Mouse (Mus musculus): ENCODE results near the gene Lypd6. TPM values are rescaled to one million over a fixed set of nuclear protein-coding genes. Genes with fewer than 3 reads are reported as not detected.

Lypd6 gene
- polyA plus RNA-seq, 1 experiment from 2014 or later, result 0.13 TPM

DNA sequence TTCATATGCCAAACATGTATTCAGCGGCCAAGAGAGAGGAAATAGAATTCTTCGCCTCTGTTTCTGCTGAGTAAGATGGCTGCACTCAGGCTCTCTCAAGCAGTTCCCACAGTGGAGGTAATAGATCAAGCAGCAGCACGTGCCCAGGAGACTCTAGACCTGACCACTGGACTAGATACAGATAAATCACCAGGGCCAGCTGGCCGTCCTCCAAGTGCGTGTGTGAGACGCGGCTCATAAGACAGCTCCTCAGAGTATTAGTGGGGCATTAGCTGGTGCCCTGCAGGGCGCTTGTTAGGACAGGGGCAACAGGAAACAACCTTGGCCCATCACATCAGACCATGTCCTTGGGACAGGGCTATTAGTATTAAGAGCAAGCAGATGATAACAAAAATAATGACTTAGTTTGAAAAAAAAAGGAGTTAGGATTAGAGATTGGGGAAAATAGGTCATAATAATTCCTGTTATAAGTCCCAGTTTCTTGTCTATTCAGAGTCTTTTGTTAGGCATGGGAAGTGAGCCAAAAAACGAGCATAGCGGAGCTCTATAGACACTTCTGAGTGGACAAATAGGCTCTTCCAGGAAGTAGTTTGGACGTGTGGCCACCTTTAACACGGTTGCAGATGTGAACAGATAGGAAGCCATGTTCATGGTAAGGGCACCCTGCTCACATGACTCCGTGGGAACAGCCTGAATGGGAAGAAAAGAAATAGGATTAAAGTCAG, 3.5 kb downstream of the Lypd6 start:
- Histone ChIP-seq H3K4me2 (no peak overlapping the region), H3K9ac (no peak overlapping the region), H3K4me3 (replicated peaks) (no peak overlapping the region), H3K9me3 (replicated peaks) (no peaks in the 10 kb centered on the region), H3K27ac (replicated peaks) (no peak overlapping the region), H3K36me3 (replicated peaks) (no peaks in the 10 kb centered on the region), H3K4me1 (replicated peaks) (no peaks in the 10 kb centered on the region), H3K27me3 (peaks cover 37% of the 10 kb centered on the region)
- WGBS (ENCODE audit: insufficient replicate concordance), result 56% methylated on average over 13 of the region's 13 CpGs
- no peak for ATAC-seq (ENCODE audit: insufficient read depth)

DNA sequence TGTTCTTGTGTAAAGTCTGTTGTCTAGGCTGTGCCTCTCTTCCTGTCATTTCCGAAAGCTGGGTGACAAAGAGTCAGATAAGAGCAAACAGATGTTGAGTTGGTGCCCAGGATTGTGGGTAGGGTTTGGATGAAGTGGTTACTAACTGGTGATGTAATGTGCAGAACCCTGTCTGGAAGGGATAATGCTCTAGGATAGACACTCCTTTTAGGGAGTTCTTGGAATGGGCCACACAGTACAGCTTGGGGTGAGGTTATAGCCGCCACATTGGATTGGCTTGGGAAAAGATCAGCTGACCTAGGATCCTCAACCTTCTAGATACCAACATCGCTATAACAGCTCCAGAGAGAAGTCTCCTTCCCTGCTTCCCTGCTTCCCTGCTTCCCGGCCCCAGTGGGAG, 5.9 kb downstream of the Lypd6 start:
- H3K9me3 ChIP-seq (replicated peaks), result no peaks in the 10 kb centered on the region
- no peak overlapping the region for H3K4me3 ChIP-seq (replicated peaks)
- H3K4me2 ChIP-seq, result no peak overlapping the region
- no peak overlapping the region for H3K27ac ChIP-seq (replicated peaks)
- no peak overlapping the region for H3K9ac ChIP-seq
- no peaks in the 10 kb centered on the region for H3K36me3 ChIP-seq (replicated peaks)
- 48% methylated on average over 4 of the region's 4 CpGs for WGBS (ENCODE audit: insufficient replicate concordance)
- H3K27me3 ChIP-seq, result peaks cover 13% of the 10 kb centered on the region
- H3K4me1 ChIP-seq (replicated peaks), result no peaks in the 10 kb centered on the region
- no peak for ATAC-seq (ENCODE audit: insufficient read depth)

DNA sequence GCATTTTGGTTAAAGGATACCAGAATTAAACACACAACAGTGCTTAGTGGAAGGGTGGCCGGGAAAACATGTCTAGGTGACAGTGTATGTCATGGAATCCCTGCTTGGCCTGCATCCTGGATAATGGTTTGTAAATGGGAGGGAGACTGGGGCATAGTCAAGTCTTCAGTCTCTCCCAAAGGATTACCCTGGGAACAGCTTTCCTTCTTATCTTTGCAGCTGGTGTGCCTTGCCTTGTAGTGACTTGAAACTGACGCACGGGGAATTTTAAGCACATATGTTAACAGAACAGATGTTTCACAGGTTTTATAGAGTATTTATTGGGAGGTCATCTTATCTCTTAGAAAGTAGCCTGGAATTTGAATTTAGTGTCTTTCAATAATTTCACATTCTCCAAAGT, 18.5 kb downstream of the Lypd6 start:
- no peaks in the 10 kb centered on the region for H3K36me3 ChIP-seq (replicated peaks)
- 68% methylated on average over 3 of the region's 3 CpGs for WGBS (ENCODE audit: insufficient replicate concordance)

DNA sequence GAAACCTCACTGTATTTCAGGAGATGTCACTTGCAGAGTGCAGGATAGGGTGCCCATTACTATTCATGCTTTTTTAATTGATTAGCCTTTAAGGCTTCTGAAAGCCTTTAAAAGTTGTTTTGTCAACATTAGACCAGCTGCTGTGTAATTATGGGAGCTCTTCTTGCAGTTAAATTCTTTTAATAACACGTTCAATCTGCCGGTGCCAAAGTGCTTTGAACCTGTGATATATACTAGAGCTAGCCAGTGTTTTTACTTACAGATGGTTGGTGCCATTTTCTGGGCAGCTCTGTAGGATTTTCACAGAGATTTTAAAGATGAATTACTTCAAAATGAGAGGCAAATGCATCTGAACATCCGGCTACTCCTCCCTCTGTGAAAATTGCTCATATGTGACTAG, 21.5 kb downstream of the Lypd6 start:
- no peak for ATAC-seq (ENCODE audit: insufficient read depth)
- Histone ChIP-seq H3K36me3 (replicated peaks) (no peaks in the 10 kb centered on the region), H3K4me2 (no peak overlapping the region), H3K4me3 (replicated peaks) (no peak overlapping the region), H3K9ac (no peak overlapping the region), H3K4me1 (replicated peaks) (no peaks in the 10 kb centered on the region), H3K27ac (replicated peaks) (no peak overlapping the region), H3K27me3 (no peaks in the 10 kb centered on the region), H3K9me3 (replicated peaks) (no peaks in the 10 kb centered on the region)
- WGBS (ENCODE audit: insufficient replicate concordance), result 69% methylated on average over 3 of the region's 3 CpGs

More for the DNA sequence above, 18.5 kb downstream of the Lypd6 start:
- ATAC-seq (ENCODE audit: insufficient read depth), result no peak
- no peak overlapping the region for H3K4me3 ChIP-seq (replicated peaks)
- no peak overlapping the region for H3K27ac ChIP-seq (replicated peaks)
- H3K4me2 ChIP-seq, result no peak overlapping the region
- H3K4me1 ChIP-seq (replicated peaks), result no peaks in the 10 kb centered on the region
- H3K27me3 ChIP-seq, result no peaks in the 10 kb centered on the region
- H3K9ac ChIP-seq, result no peak overlapping the region
- no peaks in the 10 kb centered on the region for H3K9me3 ChIP-seq (replicated peaks)

DNA sequence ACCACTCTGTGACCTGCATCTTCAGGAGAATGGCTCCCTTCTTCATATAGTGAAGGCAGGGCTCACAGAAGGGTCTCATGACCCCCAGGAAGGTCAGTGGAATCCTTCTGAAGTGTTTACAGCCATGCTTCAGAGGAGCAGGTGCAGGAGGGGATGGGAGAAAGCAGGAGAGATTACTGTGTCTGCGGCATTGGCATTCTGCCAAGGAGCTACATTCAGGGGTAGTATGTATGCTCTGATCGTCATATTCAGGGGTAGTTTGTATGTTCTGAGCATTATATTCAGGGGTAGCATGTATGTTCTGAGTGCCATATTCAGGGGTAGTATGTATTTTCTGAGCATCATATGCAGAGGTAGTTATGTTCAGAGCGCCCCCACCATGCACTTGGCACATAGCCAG, 30.1 kb downstream of the Lypd6 start:
- no peak overlapping the region for H3K4me3 ChIP-seq (replicated peaks)
- 66% methylated on average over 3 of the region's 3 CpGs for WGBS (ENCODE audit: insufficient replicate concordance)
- no peaks in the 10 kb centered on the region for H3K36me3 ChIP-seq (replicated peaks)
- no peak overlapping the region for H3K9ac ChIP-seq
- no peaks in the 10 kb centered on the region for H3K4me1 ChIP-seq (replicated peaks)
- H3K27me3 ChIP-seq, result no peaks in the 10 kb centered on the region
- no peak overlapping the region for H3K27ac ChIP-seq (replicated peaks)
- no peak for ATAC-seq (ENCODE audit: insufficient read depth)
- no peaks in the 10 kb centered on the region for H3K9me3 ChIP-seq (replicated peaks)
- no peak overlapping the region for H3K4me2 ChIP-seq

DNA sequence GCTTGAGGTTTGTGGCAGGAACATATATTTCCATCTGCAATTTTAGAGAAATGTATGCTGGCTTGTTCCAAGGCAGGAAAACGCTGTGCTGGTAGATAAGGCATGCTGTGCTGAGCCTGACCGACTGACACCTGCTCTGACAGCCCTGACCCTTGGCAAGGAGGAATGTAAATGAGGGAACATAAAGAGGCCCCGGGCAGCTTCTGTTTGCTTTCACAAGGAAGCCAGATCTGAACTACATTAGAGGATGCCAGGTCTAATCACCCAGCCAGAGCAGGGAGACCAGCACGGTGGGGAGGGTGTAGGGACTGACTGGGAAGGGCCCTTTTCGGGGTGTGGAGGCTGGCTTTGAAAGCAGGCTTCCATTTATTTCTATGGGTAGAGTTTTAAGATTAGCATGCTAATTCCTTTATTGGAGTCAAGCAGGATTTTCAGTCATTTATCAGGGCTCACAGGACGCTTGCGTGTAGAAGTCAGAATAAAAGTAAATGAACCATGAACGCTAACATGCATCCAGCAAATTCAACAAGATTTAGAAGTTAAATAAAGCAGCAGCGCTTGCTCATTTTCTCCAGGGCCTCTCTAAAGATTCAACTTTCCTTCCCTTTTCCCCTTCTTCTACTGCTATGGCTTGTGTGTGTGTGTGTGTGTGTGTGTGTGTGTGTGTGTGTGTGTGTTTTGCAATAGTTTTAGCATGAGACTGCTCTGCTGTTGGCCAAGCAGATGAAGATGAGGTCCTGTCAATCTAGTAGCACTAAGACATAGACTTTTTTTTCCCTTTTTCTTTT, 34.3 kb downstream of the Lypd6 start:
- Histone ChIP-seq H3K4me3 (replicated peaks) (no peak overlapping the region), H3K4me1 (replicated peaks) (no peaks in the 10 kb centered on the region), H3K27me3 (no peaks in the 10 kb centered on the region), H3K9ac (no peak overlapping the region), H3K9me3 (replicated peaks) (no peaks in the 10 kb centered on the region), H3K36me3 (replicated peaks) (no peaks in the 10 kb centered on the region), H3K4me2 (no peak overlapping the region), H3K27ac (replicated peaks) (no peak overlapping the region)
- WGBS (ENCODE audit: insufficient replicate concordance), result 23% methylated on average over 9 of the region's 9 CpGs
- no peak for ATAC-seq (ENCODE audit: insufficient read depth)

DNA sequence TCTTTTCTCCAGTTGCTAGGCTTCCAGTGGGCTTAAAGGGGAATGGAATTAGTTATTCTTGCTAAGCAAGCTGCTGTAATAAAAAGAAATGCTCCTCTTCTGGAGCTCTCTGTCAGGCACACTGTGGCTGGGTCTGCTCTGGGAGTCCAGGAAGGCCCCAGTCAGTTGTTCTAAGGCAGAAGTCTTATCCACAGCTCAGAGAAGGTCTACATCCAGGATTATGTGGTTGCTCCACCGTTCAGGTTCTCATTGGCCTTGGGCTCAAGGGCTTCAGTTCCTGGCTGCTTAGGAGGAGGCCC, 34.9 kb downstream of the Lypd6 start:
- Histone ChIP-seq H3K4me3 (replicated peaks) (no peak overlapping the region), H3K9ac (no peak overlapping the region), H3K27me3 (no peaks in the 10 kb centered on the region), H3K36me3 (replicated peaks) (no peaks in the 10 kb centered on the region), H3K9me3 (replicated peaks) (no peaks in the 10 kb centered on the region), H3K27ac (replicated peaks) (no peak overlapping the region), H3K4me2 (no peak overlapping the region), H3K4me1 (replicated peaks) (no peaks in the 10 kb centered on the region)
- no peak for ATAC-seq (ENCODE audit: insufficient read depth)
- 35% methylated on average over 1 of the region's 1 CpGs for WGBS (ENCODE audit: insufficient replicate concordance)

DNA sequence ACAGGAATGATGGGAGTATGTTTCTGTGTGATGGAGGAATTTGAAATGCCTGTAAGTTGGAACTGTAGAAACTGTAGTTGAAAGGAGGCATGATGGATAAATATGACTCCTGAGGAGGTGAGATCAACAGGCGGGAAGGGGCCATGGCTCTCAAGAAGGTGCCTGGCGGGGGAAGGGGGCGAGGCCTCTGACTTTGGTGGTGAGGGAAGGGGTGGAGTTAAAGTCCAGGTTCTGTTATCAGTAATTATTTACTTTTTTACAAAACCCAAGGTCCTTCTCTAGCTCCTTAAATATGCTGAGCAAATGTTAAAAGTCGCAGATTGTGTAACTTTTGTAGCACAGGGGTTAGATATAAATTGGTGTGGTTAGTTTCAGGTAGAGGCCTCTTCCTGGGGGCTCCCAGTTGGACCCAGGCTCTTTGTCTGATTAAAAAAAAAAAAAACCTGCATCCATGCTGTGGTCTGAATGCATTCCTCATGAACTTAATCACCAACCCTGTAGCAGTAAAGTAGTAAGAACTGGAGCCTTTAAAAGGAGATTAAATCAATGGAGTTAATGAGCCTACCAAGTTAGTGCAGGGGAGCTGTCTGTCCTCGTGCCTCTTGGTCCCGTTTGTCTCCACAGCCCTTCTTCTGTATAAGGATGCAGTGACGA, 37.7 kb downstream of the Lypd6 start:
- ATAC-seq (ENCODE audit: insufficient read depth), result no peak
- no peak overlapping the region for H3K27ac ChIP-seq (replicated peaks)

DNA sequence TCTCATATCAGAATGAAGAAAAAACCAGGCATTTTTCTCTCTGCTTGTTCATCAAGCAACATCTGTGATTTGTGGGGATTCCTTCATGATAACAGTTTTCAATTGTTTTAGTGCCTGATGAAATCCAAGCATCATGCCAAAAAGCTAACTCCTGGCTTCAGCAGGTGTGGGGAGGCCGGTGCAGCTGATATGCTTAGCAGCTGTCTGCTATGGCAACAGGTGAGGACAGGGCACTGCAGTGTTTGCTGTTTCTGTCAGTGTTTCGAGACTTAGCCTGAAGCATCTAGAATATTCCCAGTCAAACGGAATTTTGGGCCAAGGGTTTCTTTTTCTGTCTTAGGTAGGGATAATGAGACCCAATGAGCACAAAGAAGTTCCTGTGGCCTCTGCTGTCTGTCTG, 39.4 kb downstream of the Lypd6 start:
- no peak overlapping the region for H3K4me2 ChIP-seq
- H3K27ac ChIP-seq (replicated peaks), result no peak overlapping the region
- H3K9me3 ChIP-seq (replicated peaks), result no peaks in the 10 kb centered on the region
- no peaks in the 10 kb centered on the region for H3K36me3 ChIP-seq (replicated peaks)
- no peaks in the 10 kb centered on the region for H3K27me3 ChIP-seq
- no peak overlapping the region for H3K4me3 ChIP-seq (replicated peaks)
- no peak overlapping the region for H3K9ac ChIP-seq
- WGBS (ENCODE audit: insufficient replicate concordance), result 43% methylated on average over 3 of the region's 3 CpGs
- no peak for ATAC-seq (ENCODE audit: insufficient read depth)
- no peaks in the 10 kb centered on the region for H3K4me1 ChIP-seq (replicated peaks)

More for the DNA sequence above, 37.7 kb downstream of the Lypd6 start:
- Histone ChIP-seq H3K27me3 (no peaks in the 10 kb centered on the region), H3K4me2 (no peak overlapping the region), H3K9ac (no peak overlapping the region), H3K36me3 (replicated peaks) (no peaks in the 10 kb centered on the region), H3K4me3 (replicated peaks) (no peak overlapping the region), H3K9me3 (replicated peaks) (no peaks in the 10 kb centered on the region), H3K4me1 (replicated peaks) (no peaks in the 10 kb centered on the region)
- WGBS (ENCODE audit: insufficient replicate concordance), result 43% methylated on average over 7 of the region's 7 CpGs

DNA sequence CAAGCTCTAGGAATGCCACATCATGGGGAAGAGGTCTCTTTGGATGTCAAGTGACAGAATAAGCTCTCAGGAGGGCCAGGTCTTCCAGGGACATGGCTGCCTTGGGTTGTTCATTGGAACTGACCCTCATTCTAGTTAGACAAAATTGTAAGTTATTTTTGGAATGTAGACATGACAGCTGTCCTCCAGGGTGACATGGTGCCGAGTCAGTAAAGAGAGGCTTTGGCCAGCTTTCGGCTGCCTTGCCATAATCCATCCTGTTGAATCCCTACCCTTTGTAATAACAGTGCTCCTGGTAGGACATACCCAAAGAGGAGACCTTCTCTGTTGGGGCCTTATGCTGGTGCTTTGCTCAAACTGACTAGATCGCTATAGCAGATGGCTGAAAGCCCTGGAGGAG, 39.8 kb downstream of the Lypd6 start:
- no peak for ATAC-seq (ENCODE audit: insufficient read depth)
- Histone ChIP-seq H3K36me3 (replicated peaks) (no peaks in the 10 kb centered on the region), H3K27ac (replicated peaks) (no peak overlapping the region), H3K4me2 (no peak overlapping the region), H3K4me1 (replicated peaks) (no peaks in the 10 kb centered on the region), H3K27me3 (no peaks in the 10 kb centered on the region), H3K9me3 (replicated peaks) (no peaks in the 10 kb centered on the region), H3K9ac (no peak overlapping the region), H3K4me3 (replicated peaks) (no peak overlapping the region)
- 52% methylated on average over 3 of the region's 3 CpGs for WGBS (ENCODE audit: insufficient replicate concordance)

DNA sequence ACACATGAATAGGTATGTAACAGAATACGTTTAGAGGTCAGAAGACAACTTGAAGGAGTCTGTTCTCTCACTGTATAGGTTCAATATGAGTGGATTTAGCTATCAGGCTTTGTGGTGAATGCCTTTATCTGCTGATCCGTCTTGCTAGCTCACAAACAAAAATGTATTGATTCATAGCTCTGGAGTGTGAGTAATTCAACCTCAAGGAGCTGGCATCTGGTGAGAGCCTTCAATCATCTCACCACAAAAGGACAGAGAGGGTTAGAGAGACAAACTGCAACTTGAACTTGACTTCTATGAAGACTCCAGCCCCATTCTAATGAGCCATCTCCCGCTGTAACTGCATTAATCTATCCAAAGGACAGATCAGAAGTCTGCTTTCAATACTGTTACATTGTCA, 40.6 kb downstream of the Lypd6 start:
- no peak overlapping the region for H3K4me3 ChIP-seq (replicated peaks)
- no peaks in the 10 kb centered on the region for H3K9me3 ChIP-seq (replicated peaks)
- H3K36me3 ChIP-seq (replicated peaks), result no peaks in the 10 kb centered on the region
- no peak overlapping the region for H3K4me2 ChIP-seq
- no peak overlapping the region for H3K27ac ChIP-seq (replicated peaks)
- no peak overlapping the region for H3K9ac ChIP-seq
- ATAC-seq (ENCODE audit: insufficient read depth), result no peak
- WGBS (ENCODE audit: insufficient replicate concordance), result 45% methylated on average over 3 of the region's 3 CpGs
- H3K4me1 ChIP-seq (replicated peaks), result no peaks in the 10 kb centered on the region
- H3K27me3 ChIP-seq, result no peaks in the 10 kb centered on the region
